Mouse (Mus musculus) embryo, embryonic 11 days (tissue): ENCODE data around the gene Usp44.
"Not testable (repeated sequence)": the region's sequence is repeated elsewhere in the genome, so short reads cannot be mapped to it uniquely, and the experiment has no call there.

Experiments
- DNase-seq: peaks from one replicate; pipeline ENCODE4 v3.0.0-alpha.2; 2015

The Usp44 gene

DNA sequence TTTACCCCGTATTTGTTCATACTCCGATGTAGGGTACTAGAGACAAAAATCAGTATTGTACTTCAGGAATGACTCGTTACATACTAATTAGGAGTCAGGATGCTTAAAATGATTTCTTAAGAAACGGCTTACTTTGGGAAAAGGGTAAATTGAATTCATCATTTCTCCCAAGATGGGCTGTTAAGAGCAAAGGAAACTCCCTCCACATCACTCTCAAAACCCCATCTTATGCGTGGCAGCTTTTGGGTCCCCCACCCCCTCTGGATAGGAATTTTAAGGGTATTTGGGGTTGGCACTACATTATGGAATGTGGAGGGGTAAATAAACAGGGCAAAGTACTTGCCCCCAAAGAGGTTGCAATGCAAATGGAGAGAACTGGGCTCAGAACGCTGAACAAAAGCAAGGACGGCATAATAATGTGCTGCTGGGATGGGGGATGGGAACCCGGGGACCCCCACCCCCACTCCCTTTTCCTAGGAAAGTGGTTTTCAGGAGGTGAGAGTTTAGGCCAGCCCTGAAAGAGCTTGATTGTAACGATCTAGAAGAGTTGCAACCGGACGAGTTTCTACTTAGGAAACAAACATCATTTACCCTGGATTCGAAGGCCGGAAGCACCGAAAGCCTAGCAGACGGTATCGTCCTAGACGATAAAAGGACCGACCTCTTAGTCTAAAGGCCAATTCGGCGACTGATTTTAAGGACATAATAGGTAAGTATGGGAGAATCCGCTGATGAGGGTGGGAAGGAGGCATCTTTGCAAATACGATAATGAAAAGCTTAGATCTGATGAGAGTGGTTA, at the start of gene Usp44:
Gene Usp44 (plus strand): TSS at position 625 of the 799 bp plus-strand sequence.
- DNase-seq = peak; percentile 53

DNA sequence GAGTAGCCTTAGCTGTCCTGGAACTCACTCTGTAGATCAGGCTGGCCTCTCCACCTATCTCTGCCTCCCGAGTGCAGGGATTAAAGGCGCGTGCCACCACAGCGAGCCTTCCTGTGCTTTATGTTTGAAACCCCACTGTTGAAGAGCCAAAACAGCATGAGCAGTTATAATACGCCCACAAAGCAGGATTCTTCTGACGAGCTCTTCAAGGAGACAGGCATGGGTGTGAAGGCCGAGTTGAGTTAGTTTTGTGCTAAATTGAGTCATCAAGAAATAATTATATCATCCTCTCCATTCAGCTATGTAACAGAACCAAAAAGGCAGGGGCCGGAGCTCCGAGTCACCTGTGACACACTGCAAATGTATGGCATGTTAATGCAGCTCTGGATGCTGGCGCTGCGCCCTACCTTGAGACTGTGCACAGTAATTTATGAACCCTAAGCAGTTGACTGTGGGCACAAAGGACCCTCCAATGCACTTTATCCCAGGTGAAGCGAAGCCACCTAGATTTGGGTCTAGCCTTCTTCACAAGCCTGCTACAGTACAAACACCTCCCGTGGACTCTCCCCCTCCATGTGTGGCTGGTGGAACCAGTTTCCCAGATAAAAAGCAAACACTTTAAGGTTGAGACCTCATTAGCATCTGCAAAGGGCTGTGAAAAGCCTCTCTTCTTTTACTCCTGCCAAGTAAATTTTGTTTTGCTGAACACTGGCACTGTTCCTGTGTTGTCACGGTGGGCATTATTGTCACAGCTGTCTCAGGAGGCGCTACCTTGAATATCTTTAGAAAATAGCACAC, 47.9 kb upstream of the Usp44 start:
- no peak for DNase-seq

DNA sequence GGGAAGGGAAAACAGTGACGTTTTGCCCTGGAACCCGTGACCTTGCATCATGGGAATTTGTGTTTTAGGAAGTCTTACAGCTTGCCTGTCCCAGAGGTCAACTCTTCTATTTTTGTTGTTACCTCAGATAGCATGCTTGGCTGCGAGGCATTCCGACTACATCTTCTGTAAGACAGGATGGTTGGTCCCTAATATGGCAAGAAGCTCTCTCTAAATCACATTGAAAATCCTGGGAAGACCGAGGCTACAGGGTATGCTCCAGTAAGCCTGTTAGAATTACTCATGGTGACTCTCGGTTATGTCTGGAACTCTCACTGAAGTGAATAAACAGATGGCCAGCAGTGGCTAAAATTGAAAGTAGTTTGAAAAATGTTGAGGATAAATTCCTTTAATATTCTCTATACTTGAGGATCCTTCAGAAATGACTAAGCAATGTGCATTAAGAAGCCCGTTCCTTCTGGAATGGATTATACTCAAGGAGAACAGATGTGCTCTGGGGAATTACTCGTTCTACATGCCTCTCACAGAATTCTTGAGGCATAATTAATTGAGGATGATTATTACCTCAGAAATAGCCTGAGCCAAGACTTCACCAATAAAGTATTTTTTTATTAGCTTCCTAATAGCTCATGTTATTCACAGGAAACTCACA, 31.5 kb upstream of the Usp44 start:
- no peak for DNase-seq

DNA sequence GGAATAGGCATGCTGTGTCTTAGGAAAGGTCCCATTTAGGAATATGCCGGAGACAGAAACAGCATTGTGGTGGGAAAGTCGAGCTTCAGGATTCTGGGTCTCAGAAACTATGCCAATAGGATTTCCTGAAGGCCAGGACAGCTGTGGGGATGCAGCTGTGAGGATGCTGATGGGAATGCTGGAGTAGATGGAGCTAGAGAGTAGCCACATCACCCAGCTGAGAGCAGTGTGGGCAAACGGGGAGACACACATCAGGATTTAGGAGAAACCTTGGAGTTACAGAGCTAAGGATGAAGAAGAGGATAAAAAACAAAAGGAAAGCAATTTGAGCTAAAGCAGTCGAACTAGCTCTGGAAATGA, 31.0 kb upstream of the Usp44 start:
- DNase-seq = no peak

DNA sequence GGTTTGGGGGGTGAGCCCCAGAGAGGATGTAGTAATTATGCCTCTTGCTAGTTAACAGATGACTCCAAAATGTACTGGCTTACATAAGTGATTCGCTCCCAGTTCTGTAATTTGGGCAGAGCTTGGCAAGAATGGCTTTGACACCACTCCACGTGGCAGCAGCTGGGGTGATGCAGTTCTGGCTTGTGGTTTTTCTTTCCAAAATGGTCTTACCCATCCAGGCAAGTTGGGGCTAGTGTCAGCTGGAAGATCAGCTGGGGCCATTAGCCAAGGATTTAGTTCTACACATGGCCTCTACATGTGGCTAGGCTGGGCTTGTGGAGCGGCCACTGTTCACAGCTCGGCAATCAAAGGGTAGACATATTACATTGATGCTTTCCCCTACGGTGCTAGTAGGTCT, 30.5 kb upstream of the Usp44 start:
- DNase-seq = no peak

DNA sequence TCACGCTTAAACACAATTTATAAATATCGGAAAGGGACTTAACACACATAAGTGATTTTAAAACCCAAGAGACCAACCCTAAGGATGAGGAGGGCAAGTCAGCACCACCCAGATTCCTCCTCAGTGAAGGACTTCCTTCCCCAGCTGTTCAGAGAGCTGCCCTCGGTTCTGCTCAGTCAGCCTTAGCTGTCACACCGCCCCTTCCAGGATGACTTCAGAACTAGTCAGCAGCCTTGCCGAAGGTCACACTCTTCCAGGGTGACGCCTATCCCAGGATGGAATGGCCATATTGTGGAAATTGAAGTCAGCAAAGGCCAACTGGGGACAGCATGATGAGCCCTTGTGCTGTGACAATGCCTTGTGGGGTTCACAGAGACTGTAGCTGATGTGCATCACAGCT, 28.2 kb upstream of the Usp44 start:
- DNase-seq = no peak

DNA sequence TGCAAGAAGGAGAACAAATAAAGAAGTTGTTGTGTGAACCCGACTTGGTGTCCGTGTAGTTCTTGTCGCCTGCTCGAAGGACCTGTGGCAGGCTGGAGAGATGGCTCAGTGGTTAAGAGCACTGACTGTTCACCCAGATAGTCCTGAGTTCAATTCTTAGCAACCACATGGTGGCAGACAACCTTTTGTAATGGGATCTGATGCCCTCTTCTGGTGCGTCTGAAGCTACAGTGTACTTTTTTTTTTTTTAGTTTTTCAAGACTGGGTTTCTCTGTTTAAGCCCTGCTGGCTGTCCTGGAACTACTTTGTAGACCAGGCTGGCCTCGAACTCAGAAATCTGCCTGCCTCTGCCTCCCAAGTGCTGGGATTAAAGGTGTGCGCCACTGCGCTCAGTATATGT, 21.9 kb upstream of the Usp44 start:
- DNase-seq = not testable (repeated sequence)

DNA sequence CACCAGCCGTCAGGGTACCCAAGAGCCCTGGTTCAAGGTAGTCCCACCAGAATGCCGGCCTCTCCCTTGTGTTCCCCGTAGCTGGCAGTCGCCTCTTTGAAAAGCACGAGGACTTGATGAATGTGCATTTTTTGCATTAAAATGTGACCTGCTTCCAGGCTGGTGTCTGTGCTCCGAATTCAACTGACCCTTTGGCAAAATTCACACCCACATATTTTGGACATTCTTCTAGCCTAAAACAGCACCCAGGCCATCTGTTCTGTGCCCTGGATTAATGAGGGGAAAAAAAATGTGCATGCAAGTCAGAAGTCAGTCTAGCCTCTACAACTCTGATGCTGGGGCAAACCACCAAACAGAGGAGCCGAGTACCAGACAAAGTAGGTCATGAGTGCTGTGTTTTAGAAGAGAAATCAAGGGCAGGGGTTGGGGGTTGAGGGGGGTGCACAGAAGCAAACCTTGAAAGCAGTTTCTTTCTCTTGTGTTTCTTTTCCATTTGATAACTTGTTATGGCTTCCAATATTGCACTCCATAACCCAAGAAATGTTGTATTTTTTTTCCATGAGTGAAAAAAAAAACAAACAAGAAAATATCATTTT, 20.7 kb upstream of the Usp44 start:
- DNase-seq = no peak

DNA sequence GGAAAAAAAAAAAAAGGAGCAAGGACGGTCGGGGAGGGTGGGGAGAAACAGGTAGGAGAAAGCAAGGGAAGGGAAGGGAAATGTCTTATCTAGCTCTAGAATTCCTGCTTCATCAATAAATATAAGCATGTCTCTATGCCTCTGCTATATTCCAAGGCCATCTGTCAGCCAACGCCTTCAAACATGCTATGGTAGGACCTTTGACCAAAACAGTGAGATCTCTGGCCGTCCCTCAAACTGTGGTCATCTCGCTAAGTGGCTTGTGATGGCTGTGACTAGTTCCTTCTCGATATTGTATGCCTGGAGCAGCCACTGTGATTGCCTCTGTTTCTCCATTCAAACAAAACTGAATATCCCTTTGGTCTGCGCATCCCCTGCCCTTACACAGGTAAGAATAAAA, 19.3 kb upstream of the Usp44 start:
- DNase-seq = no peak

DNA sequence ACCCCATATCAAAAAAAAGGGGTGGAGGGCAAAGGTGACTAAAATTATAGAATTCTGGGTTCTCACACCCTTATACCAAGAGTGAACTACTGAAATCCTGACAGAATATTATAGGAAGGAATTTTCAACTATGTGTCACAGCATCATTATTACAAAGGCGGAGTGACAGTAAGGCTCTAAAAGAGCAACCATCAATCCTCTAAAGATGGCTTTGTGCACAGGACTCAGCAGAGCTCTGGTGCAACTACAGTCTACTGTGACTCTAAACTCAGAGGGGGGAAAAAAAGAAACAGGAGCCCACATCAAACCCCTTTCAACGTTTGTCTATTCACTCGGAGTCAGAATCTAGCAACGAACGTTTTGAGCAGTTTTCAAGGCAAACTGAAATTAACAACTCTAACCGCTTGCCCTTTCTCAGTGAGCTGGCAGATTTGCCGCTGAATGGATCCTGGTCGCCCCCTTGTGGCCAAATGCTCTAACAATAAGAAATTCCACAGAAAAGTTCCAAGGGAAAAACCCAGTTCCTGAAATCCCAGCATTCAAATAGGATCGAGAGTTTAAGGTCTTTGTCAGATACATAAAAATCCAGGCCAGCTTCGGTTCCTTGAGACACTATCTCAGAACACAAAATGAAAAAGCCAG, 18.5 kb upstream of the Usp44 start:
- DNase-seq = peak; percentile 84

DNA sequence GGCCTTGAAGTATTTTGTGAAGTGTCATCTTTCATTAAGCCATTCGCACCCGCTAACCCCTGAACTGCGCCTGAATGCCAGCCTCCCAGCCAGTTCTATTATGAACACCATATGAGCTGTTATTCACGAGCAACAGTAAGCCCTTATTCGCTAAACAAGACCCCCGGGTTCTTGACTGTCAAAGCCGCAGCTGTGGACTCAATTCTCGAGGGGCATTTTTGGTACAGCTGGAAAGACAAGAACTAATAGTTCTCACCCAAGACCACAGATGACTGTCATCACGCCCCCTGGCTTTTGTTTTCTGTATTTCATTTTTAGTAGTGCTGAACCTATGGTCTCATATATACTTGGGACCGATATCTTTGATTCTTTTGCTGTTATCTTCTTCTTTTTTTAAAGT, 17.6 kb upstream of the Usp44 start:
- no peak for DNase-seq

DNA sequence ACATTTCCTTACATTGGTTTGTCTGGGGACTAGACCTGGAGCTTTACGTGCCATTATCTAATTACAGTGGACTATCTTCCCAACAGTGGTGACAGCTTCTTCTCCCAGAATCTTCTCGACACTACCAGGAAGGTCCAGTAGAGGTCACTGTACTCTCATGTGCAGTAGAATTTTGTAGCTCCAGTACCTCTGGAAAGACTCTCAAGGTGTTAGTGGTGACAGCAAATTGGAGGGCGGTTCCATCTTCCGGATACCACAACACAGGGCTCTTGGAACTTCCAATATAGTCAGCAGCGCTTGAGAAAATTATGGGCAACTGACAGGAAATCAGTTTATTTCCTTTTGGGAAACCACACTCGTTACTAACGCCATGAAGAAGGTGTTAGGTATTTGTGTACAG, 12.7 kb upstream of the Usp44 start:
- DNase-seq = peak; percentile 74

DNA sequence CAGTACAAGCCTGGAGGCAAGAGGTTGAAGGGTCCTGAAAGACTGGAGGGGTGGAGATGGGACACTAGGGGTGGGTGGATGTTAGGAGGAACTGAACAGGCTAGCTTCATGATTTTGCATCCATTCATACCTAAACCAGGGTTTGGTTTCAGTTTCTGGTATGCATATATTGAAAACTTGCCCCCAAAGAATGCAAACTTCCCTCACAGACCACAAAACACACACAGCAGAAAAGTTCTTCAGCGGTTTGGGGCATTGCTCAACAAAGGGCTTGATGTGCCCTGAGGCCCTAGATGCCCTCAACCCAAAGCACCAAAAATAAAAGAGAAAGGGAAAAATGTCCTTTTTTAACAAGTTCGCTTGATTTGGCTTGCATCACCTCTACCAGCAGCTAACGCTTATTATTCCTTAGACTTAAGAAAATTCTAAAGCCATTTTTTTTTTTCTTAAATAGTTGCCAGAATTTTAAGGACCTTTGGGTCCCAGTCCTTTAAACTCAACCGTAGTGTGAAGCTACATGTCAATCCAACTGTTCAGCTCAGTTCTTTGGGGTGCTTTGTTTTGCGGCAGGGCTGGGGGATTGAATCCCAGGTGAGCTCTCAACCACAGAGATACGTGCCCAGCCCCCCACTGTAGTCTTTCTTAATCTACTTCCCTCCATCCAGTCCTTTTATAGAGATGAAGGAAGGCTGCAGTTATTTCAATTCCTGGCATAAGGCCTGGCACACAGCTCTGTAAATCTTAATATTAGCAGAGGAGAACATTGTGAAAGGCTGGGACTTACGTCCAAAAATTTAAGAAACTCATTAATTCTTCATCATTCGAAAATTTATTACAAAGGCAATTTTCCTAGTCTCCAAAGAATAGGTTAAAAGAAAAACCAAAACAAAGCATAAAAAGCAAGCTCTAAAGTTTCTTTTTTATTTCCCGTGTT, 1.2 kb upstream of the Usp44 start:
- DNase-seq = no peak

DNA sequence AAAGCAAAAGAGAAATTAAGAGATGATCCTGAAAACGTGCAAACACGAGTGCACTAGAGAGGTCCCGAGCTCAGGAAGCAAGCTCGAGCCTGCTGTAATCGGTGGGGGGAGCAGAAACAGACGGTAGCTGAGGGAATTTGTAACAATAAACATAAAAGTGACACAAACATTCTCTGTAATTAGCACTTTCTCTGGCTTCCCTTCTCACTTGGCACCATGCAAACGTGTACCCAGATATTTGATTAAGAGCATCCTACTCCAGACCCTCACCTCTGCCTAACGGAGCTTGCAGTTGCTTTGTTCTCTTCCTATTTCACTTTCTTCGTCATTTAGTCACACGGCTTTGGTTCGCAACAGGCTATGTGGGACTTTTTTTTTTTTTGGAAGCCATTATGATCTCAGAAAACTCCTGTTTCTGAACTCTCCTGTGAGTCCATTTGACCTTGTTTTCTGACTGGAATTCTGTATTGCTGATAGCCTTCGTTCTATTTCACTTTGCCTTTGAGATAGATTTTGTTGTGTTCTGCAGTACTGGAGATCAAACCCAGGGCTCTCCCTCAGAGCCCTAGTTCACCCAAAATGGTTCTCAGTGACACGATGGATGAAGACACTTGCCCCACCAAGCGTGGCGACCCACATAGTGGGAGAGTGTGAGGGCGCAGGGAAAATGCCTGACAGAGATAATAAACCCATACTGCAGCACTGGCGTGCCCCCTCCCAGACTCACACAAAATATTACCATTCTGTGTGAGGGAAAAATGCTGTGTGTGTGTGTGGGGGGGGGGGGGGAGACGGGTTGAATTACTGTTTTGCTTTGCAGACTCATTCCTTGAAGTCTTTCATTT, 597 bp downstream of the Usp44 start:
- no peak for DNase-seq

DNA sequence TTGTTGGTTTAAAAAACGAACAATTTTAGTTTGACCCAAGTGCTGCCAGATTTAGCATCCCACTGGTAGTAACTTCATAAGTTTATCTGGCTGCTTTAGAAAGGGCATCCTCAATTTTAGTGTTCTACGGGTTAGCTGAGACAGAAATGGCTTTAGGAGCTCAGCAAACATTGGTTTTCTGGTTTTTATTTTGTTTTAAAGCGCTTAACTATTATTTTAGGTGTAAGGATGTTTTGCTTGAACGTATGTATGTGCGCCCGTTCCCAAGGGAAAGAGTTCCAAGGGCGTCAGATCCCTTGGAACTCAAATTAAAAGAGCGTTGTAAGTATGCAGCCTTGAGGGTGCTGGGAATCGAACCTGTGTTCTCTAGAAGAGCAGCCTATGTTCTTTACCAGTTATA, 1.5 kb downstream of the Usp44 start:
- no peak for DNase-seq

DNA sequence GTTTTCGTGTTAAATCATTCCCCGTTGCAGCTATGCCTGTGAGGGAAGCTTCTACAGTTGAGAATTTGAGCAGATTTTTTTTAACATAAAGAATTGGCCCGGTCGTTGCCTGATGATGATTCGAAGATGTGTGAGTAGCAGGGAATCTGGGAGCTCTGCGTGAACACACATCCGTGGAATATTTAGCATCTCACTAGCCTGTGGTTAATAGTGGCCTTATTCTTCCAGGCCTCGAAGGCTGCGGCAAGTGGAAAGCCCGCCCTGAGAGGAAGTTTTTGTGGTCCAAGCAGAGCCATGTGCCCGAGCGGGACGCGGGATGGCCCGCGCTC, 2.0 kb downstream of the Usp44 start:
- no peak for DNase-seq

DNA sequence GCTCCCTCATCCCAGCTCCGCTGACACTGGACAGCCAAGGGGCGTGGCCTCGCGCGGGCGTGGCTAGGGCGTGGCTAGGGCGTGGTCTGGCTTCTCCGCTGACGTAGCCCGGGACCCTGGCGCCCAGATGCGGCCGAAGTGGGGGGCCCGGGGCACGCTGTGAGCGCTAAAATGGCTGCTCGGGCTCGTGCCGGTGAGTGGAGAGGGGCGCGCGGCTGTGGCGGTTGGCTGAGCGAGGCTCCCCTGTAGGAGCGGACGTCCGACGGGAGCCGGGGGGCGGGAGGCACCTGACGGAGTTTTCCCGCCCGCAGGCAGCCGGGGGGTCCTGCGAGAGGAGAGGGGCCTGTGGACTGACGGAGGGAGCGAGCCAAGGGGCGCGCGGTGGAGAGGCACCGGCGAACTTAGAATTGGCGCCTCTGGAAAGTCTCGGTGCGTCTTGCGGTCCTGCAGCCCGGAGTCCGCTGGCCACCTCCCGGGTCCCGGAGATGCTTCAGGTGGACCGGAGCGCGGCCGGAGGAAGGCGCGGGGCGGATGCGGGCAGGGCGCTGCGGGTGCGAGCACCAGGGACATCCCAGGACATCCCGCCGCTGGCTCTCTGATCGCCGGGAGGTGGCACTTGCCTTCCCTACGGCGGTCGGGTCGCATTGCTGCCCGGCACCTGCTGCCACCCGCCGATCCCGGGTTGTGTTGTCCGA, 2.5 kb downstream of the Usp44 start:
- DNase-seq = peak; percentile 91

DNA sequence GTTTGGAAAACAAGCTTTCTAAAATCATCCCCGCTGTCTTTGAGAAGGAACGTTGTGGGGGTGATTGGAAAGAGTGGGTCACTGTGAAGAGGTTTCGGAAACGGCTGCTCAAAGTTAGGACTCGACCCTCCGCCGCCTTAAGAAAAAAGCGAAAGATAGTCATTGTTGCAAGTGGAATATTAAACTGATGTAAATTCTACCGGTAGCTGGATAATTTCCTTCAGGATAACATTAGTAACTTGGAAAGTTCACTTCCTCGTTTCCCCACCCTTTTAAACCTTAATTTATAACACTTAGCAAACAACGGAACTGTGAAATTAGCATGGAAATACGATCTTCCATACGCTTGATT, 3.0 kb downstream of the Usp44 start:
- DNase-seq = no peak

DNA sequence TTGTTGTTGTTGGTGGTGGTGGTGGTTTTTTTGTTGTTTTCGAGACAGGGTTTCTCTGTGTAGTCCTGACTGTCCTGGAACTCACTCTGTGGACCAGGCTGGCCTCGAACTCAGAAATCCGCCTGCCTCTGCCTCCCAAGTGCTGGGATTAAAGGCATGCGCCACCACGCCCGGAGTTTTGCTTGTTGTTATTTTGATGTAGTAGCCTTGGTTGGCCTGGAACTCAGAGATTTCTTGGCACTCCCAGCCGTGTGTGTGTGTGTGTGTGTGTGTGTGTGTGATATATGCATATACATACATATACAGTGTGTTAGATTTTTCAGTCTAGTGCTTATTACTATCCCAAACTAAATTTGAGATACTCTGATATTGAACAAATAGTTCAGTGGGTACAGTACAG, 3.8 kb downstream of the Usp44 start:
- not testable (repeated sequence) for DNase-seq

DNA sequence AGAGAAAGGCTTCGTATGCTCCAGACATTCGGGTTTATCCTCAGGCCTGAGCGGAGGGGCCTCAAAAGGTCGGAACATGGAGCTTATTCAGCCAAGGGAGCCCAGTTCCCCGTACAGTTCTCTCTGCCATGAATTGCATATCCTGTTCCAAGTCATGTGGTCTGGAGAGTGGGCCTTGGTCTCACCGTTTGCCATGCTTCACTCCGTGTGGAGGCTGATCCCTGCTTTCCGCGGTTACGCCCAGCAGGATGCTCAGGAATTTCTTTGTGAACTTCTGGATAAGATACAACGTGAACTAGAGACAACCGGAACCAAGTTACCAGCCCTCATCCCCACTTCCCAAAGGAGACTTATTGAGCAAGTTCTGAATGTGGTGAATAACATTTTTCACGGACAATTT, 15.4 kb downstream of the Usp44 start:
- DNase-seq = no peak

DNA sequence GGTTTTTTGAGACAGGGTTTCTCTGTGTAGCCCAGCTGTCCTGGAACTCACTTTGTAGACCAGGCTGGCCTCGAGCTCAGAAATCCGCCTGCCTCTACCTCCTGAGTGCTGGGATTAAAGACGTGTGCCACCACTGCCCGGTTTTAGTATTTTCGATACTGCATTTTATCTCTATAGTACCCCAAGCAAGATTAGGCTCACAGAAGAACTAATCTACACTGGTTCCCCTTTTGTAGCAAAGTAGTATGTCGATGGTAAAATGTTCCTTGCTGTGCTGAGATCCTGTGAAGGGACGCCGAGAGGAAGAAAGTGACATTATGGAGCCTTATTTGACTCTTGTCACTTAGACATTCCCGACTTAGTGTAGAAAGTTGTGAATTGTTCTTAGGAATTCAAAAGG, 23.8 kb downstream of the Usp44 start:
- no peak for DNase-seq
